Mouse (Mus musculus): ENCODE measurements around the gene Cct4. TPM values are rescaled to one million over a fixed set of nuclear protein-coding genes. Genes with fewer than 3 reads are reported as not detected.

The Cct4 gene
- polyA plus RNA-seq (2016; fragmentation: Nextera tagmentation; extraction: Ambion mirVana): 352 and 361 TPM in 2 replicates

GRCm38 (mm10) chr11:22990393-22991126 lies at the start of gene Cct4:
Cct4 (plus strand) TSS chr11:22990519.
- Histone ChIP-seq H3K4me2 (peak within 1 kb of the TSS; percentile 94), H3K9me3 (no peaks in the 10 kb centered on the region), H3K27me3 (no peaks in the 10 kb centered on the region), H3K27ac (peak within 1 kb of the TSS; percentile 94), H3K4me1 (peaks cover 11% of the 10 kb centered on the region), H3K9ac (peak within 1 kb of the TSS; percentile 91), H3K4me3 (replicated peaks) (peak within 1 kb of the TSS; percentile 94), H3K36me3 (replicated peaks) (peaks cover 20% of the 10 kb centered on the region)
- under 1% methylated on average over 66 of the region's 66 CpGs for WGBS
- ATAC-seq (ENCODE audit: low FRiP score): peak; percentile 99

- Histone ChIP-seq H3K4me1 (no peaks in the 10 kb centered on the region), H3K4me2 (no peak overlapping the region), H3K9me3 (no peaks in the 10 kb centered on the region), H3K4me3 (replicated peaks) (no peak overlapping the region), H3K9ac (no peak overlapping the region), H3K27ac (no peak overlapping the region), H3K27me3 (no peaks in the 10 kb centered on the region), H3K36me3 (replicated peaks) (no peaks in the 10 kb centered on the region)
- WGBS: 76% methylated on average over 1 of the region's 1 CpGs
- no peak for ATAC-seq (ENCODE audit: low FRiP score)
Measured at GRCm38 (mm10) chr11:22949101-22949500, 41.2 kb upstream of the Cct4 start.

- Histone ChIP-seq H3K36me3 (replicated peaks) (no peaks in the 10 kb centered on the region), H3K4me2 (no peak overlapping the region), H3K27ac (no peak overlapping the region), H3K4me3 (replicated peaks) (no peak overlapping the region), H3K9me3 (no peaks in the 10 kb centered on the region), H3K27me3 (no peaks in the 10 kb centered on the region), H3K4me1 (no peaks in the 10 kb centered on the region), H3K9ac (no peak overlapping the region)
- ATAC-seq (ENCODE audit: low FRiP score): no peak
- 90% methylated on average over 6 of the region's 6 CpGs for WGBS
Measured at GRCm38 (mm10) chr11:22950131-22950530, 40.2 kb upstream of the Cct4 start.

GRCm38 (mm10) chr11:22952668-22953067 lies 37.7 kb upstream of the Cct4 start:
- no peak for ATAC-seq (ENCODE audit: low FRiP score)
- no peaks in the 10 kb centered on the region for H3K4me1 ChIP-seq
- no peak overlapping the region for H3K4me3 ChIP-seq (replicated peaks)
- H3K9me3 ChIP-seq: no peaks in the 10 kb centered on the region
- peaks cover 4% of the 10 kb centered on the region; the same call in 1 of the 2 replicates for H3K36me3 ChIP-seq (replicated peaks)
- 92% methylated on average over 7 of the region's 7 CpGs for WGBS
- H3K27ac ChIP-seq: no peak overlapping the region
- no peak overlapping the region for H3K4me2 ChIP-seq
- no peak overlapping the region for H3K9ac ChIP-seq
- H3K27me3 ChIP-seq: no peaks in the 10 kb centered on the region

- Histone ChIP-seq H3K4me1 (no peaks in the 10 kb centered on the region), H3K36me3 (replicated peaks) (peaks cover 4% of the 10 kb centered on the region; the same call in 1 of the 2 replicates), H3K27ac (no peak overlapping the region), H3K27me3 (no peaks in the 10 kb centered on the region), H3K9ac (no peak overlapping the region), H3K4me2 (no peak overlapping the region), H3K9me3 (no peaks in the 10 kb centered on the region), H3K4me3 (replicated peaks) (no peak overlapping the region)
- 92% methylated on average over 6 of the region's 6 CpGs for WGBS
- no peak for ATAC-seq (ENCODE audit: low FRiP score)
Measured at GRCm38 (mm10) chr11:22956346-22956745, 34.0 kb upstream of the Cct4 start.

- ATAC-seq (ENCODE audit: low FRiP score): no peak
- H3K36me3 ChIP-seq (replicated peaks): peaks cover 4% of the 10 kb centered on the region; the same call in 1 of the 2 replicates
- H3K4me3 ChIP-seq (replicated peaks): no peak overlapping the region
- no peak overlapping the region for H3K4me2 ChIP-seq
- no peak overlapping the region for H3K9ac ChIP-seq
- H3K27me3 ChIP-seq: no peaks in the 10 kb centered on the region
- no peak overlapping the region for H3K27ac ChIP-seq
- WGBS: 80% methylated on average over 4 of the region's 4 CpGs
- H3K9me3 ChIP-seq: no peaks in the 10 kb centered on the region
- H3K4me1 ChIP-seq: no peaks in the 10 kb centered on the region
Measured at GRCm38 (mm10) chr11:22956830-22957229, 33.5 kb upstream of the Cct4 start.

- no peaks in the 10 kb centered on the region for H3K4me1 ChIP-seq
- peaks cover 4% of the 10 kb centered on the region; the same call in 1 of the 2 replicates for H3K36me3 ChIP-seq (replicated peaks)
- no peak for ATAC-seq (ENCODE audit: low FRiP score)
- H3K9me3 ChIP-seq: no peaks in the 10 kb centered on the region
- H3K27me3 ChIP-seq: no peaks in the 10 kb centered on the region
- H3K4me2 ChIP-seq: no peak overlapping the region
- H3K27ac ChIP-seq: no peak overlapping the region
- 92% methylated on average over 4 of the region's 4 CpGs for WGBS
- no peak overlapping the region for H3K9ac ChIP-seq
- no peak overlapping the region for H3K4me3 ChIP-seq (replicated peaks)
Measured at GRCm38 (mm10) chr11:22957791-22958374, 32.4 kb upstream of the Cct4 start.

GRCm38 (mm10) chr11:22962101-22962500 lies 28.2 kb upstream of the Cct4 start:
- Histone ChIP-seq H3K9ac (no peak overlapping the region), H3K36me3 (replicated peaks) (peaks cover 5% of the 10 kb centered on the region; the same call in 1 of the 2 replicates)
- 96% methylated on average over 1 of the region's 1 CpGs for WGBS

GRCm38 (mm10) chr11:22964401-22964800 lies 25.9 kb upstream of the Cct4 start:
- H3K4me3 ChIP-seq (replicated peaks): no peak overlapping the region
- H3K27ac ChIP-seq: no peak overlapping the region
- no peak overlapping the region for H3K4me2 ChIP-seq
- WGBS: 86% methylated on average over 4 of the region's 4 CpGs
- H3K9me3 ChIP-seq: no peaks in the 10 kb centered on the region
- no peak overlapping the region for H3K9ac ChIP-seq
- ATAC-seq (ENCODE audit: low FRiP score): no peak
- H3K4me1 ChIP-seq: no peaks in the 10 kb centered on the region
- H3K36me3 ChIP-seq (replicated peaks): peaks cover 9% of the 10 kb centered on the region; the same call in 1 of the 2 replicates
- no peaks in the 10 kb centered on the region for H3K27me3 ChIP-seq

More at GRCm38 (mm10) chr11:22962101-22962500, 28.2 kb upstream of the Cct4 start:
- Histone ChIP-seq H3K4me3 (replicated peaks) (no peak overlapping the region), H3K27me3 (no peaks in the 10 kb centered on the region), H3K4me2 (no peak overlapping the region), H3K9me3 (no peaks in the 10 kb centered on the region), H3K4me1 (no peaks in the 10 kb centered on the region), H3K27ac (no peak overlapping the region)
- 0 out of 2 replicates have a peak, but pooled peaks have one; percentile 41 for ATAC-seq (ENCODE audit: low FRiP score)

GRCm38 (mm10) chr11:22965503-22965902 lies 24.8 kb upstream of the Cct4 start:
- no peak overlapping the region for H3K4me2 ChIP-seq
- ATAC-seq (ENCODE audit: low FRiP score): no peak
- no peak overlapping the region for H3K9ac ChIP-seq
- no peaks in the 10 kb centered on the region for H3K4me1 ChIP-seq
- WGBS: 85% methylated on average over 4 of the region's 4 CpGs
- H3K27me3 ChIP-seq: no peaks in the 10 kb centered on the region
- 0 out of 2 replicates have a peak, but pooled peaks cover 1% of the 10 kb centered on the region for H3K9me3 ChIP-seq
- H3K36me3 ChIP-seq (replicated peaks): peaks cover 14% of the 10 kb centered on the region; the same call in 1 of the 2 replicates
- no peak overlapping the region for H3K27ac ChIP-seq
- H3K4me3 ChIP-seq (replicated peaks): no peak overlapping the region

GRCm38 (mm10) chr11:22969486-22969885 lies 20.8 kb upstream of the Cct4 start:
- Histone ChIP-seq H3K4me2 (no peak overlapping the region), H3K9me3 (peaks cover 26% of the 10 kb centered on the region), H3K9ac (no peak overlapping the region), H3K4me1 (peaks cover 5% of the 10 kb centered on the region), H3K27me3 (no peaks in the 10 kb centered on the region), H3K4me3 (replicated peaks) (no peak overlapping the region), H3K36me3 (replicated peaks) (peaks cover 27% of the 10 kb centered on the region), H3K27ac (no peak overlapping the region)
- WGBS: 72% methylated on average over 6 of the region's 6 CpGs
- ATAC-seq (ENCODE audit: low FRiP score): no peak

- Histone ChIP-seq H3K4me2 (no peak overlapping the region), H3K4me1 (peaks cover 7% of the 10 kb centered on the region), H3K27ac (no peak overlapping the region), H3K9ac (no peak overlapping the region), H3K27me3 (no peaks in the 10 kb centered on the region), H3K9me3 (peaks cover 26% of the 10 kb centered on the region), H3K4me3 (replicated peaks) (no peak overlapping the region), H3K36me3 (replicated peaks) (peaks cover 27% of the 10 kb centered on the region)
- no peak for ATAC-seq (ENCODE audit: low FRiP score)
- WGBS: 95% methylated on average over 1 of the region's 1 CpGs
Measured at GRCm38 (mm10) chr11:22970546-22970945, 19.8 kb upstream of the Cct4 start.

Data from forebrain, embryonic 12.5 days (tissue).